Mouse (Mus musculus): ENCODE results near the gene Pdzd7. TPM values are rescaled to one million over a fixed set of nuclear protein-coding genes. Genes with fewer than 3 reads are reported as not detected.
A peak's percentile ranks its signal among the peaks of the same experiment; 100 is the strongest.

Pdzd7 gene
- polyA plus RNA-seq, 1 experiment from 2014 or later, result 1.8 TPM

GRCm38 (mm10) chr19:45074580-45075322 is 29.2 kb upstream of the Pdzd7 start, which contains the start of gene Kazald1:
Gene Kazald1 (plus strand): TSS chr19:45075241.
- Histone ChIP-seq H3K4me1 (replicated peaks) (peaks cover 31% of the 10 kb centered on the region), H3K27me3 (peaks cover 69% of the 10 kb centered on the region), H3K4me2 (replicated peaks) (peak within 1 kb of the TSS; percentile 91), H3K27ac (peak within 1 kb of the TSS; percentile 83), H3K9ac (replicated peaks) (peak within 1 kb of the TSS; percentile 75), H3K4me3 (replicated peaks) (peak within 1 kb of the TSS; percentile 55), H3K9me3 (no peaks in the 10 kb centered on the region), H3K36me3 (no peaks in the 10 kb centered on the region)
- ATAC-seq, result peak; percentile 84
- under 1% methylated on average over 45 of the region's 45 CpGs for WGBS

- H3K27ac ChIP-seq, result peak overlapping the region; percentile 83; the same call in 1 of the 2 replicates
- WGBS, result 9% methylated on average over 20 of the region's 20 CpGs
- peak overlapping the region; percentile 75 for H3K9ac ChIP-seq (replicated peaks)
- ATAC-seq, result 0 out of 2 replicates have a peak, but pooled peaks have one; percentile 10
- H3K36me3 ChIP-seq, result no peaks in the 10 kb centered on the region
- H3K4me2 ChIP-seq (replicated peaks), result peak overlapping the region; percentile 91
- no peaks in the 10 kb centered on the region for H3K9me3 ChIP-seq
- peak overlapping the region; percentile 55 for H3K4me3 ChIP-seq (replicated peaks)
- peaks cover 28% of the 10 kb centered on the region for H3K4me1 ChIP-seq (replicated peaks)
- peaks cover 68% of the 10 kb centered on the region for H3K27me3 ChIP-seq
These were observed 28.5 kb upstream of the Pdzd7 start for GRCm38 (mm10) chr19:45073871-45074542.

- Histone ChIP-seq H3K9ac (replicated peaks) (no peak overlapping the region), H3K4me2 (replicated peaks) (no peak overlapping the region), H3K4me3 (replicated peaks) (no peak overlapping the region), H3K27me3 (peaks cover 74% of the 10 kb centered on the region), H3K4me1 (replicated peaks) (peaks cover 14% of the 10 kb centered on the region), H3K36me3 (no peaks in the 10 kb centered on the region), H3K27ac (no peak overlapping the region), H3K9me3 (no peaks in the 10 kb centered on the region)
- ATAC-seq, result no peak
- WGBS, result 79% methylated on average over 7 of the region's 7 CpGs
These were observed 22.4 kb upstream of the Pdzd7 start for GRCm38 (mm10) chr19:45067758-45068510.

GRCm38 (mm10) chr19:45067170-45067569 is 21.7 kb upstream of the Pdzd7 start:
- H3K36me3 ChIP-seq, result no peaks in the 10 kb centered on the region
- ATAC-seq, result no peak
- no peak overlapping the region for H3K27ac ChIP-seq
- H3K4me2 ChIP-seq (replicated peaks), result no peak overlapping the region
- H3K4me1 ChIP-seq (replicated peaks), result peaks cover 14% of the 10 kb centered on the region
- H3K9me3 ChIP-seq, result no peaks in the 10 kb centered on the region
- H3K9ac ChIP-seq (replicated peaks), result no peak overlapping the region
- 23% methylated on average over 17 of the region's 17 CpGs for WGBS
- no peak overlapping the region for H3K4me3 ChIP-seq (replicated peaks)
- peaks cover 77% of the 10 kb centered on the region for H3K27me3 ChIP-seq

GRCm38 (mm10) chr19:45065226-45065625 is 19.7 kb upstream of the Pdzd7 start:
- Histone ChIP-seq H3K9ac (replicated peaks) (no peak overlapping the region), H3K4me1 (replicated peaks) (peaks cover 14% of the 10 kb centered on the region), H3K27me3 (peaks cover 66% of the 10 kb centered on the region), H3K27ac (no peak overlapping the region), H3K4me3 (replicated peaks) (no peak overlapping the region), H3K36me3 (no peaks in the 10 kb centered on the region), H3K4me2 (replicated peaks) (no peak overlapping the region), H3K9me3 (no peaks in the 10 kb centered on the region)
- ATAC-seq, result peak; percentile 49; the same call in 1 of the 2 replicates
- 6% methylated on average over 21 of the region's 21 CpGs for WGBS

GRCm38 (mm10) chr19:45063565-45064292 is 18.2 kb upstream of the Pdzd7 start:
- Histone ChIP-seq H3K4me3 (replicated peaks) (peak overlapping the region; percentile 16; the same call in 1 of the 2 replicates), H3K27me3 (peaks cover 56% of the 10 kb centered on the region), H3K36me3 (no peaks in the 10 kb centered on the region), H3K4me1 (replicated peaks) (peaks cover 20% of the 10 kb centered on the region), H3K4me2 (replicated peaks) (peak overlapping the region; percentile 34), H3K9ac (replicated peaks) (0 out of 2 replicates have a peak overlapping the region, but pooled peaks have one; percentile 36), H3K9me3 (no peaks in the 10 kb centered on the region), H3K27ac (no peak overlapping the region)
- ATAC-seq, result peak; percentile 61; the same call in 1 of the 2 replicates
- 47% methylated on average over 20 of the region's 20 CpGs for WGBS

GRCm38 (mm10) chr19:45058841-45059240 is 13.3 kb upstream of the Pdzd7 start:
- Histone ChIP-seq H3K27ac (peak overlapping the region; percentile 98), H3K4me2 (replicated peaks) (peak overlapping the region; percentile 86), H3K4me3 (replicated peaks) (peak overlapping the region; percentile 68), H3K9ac (replicated peaks) (peak overlapping the region; percentile 90), H3K27me3 (peaks cover 7% of the 10 kb centered on the region), H3K9me3 (no peaks in the 10 kb centered on the region), H3K36me3 (peaks cover 16% of the 10 kb centered on the region), H3K4me1 (replicated peaks) (peaks cover 30% of the 10 kb centered on the region)
- under 1% methylated on average over 14 of the region's 14 CpGs for WGBS
- no peak for ATAC-seq

GRCm38 (mm10) chr19:45058113-45058839 is 12.8 kb upstream of the Pdzd7 start:
- Histone ChIP-seq H3K27me3 (peaks cover 5% of the 10 kb centered on the region; the same call in 1 of the 2 replicates), H3K4me3 (replicated peaks) (peak overlapping the region; percentile 68), H3K4me1 (replicated peaks) (peaks cover 28% of the 10 kb centered on the region), H3K27ac (peak overlapping the region; percentile 98), H3K36me3 (peaks cover 21% of the 10 kb centered on the region), H3K9me3 (no peaks in the 10 kb centered on the region), H3K9ac (replicated peaks) (peak overlapping the region; percentile 90), H3K4me2 (replicated peaks) (peak overlapping the region; percentile 86)
- ATAC-seq, result peak; percentile 94
- WGBS, result under 1% methylated on average over 34 of the region's 34 CpGs

GRCm38 (mm10) chr19:45057724-45058112 is 12.2 kb upstream of the Pdzd7 start:
- peak overlapping the region; percentile 98 for H3K27ac ChIP-seq
- peaks cover 27% of the 10 kb centered on the region for H3K36me3 ChIP-seq
- 54% methylated on average over 7 of the region's 7 CpGs for WGBS
- H3K27me3 ChIP-seq, result peaks cover 5% of the 10 kb centered on the region; the same call in 1 of the 2 replicates
- no peak for ATAC-seq
- peak overlapping the region; percentile 90 for H3K9ac ChIP-seq (replicated peaks)
- peak overlapping the region; percentile 86 for H3K4me2 ChIP-seq (replicated peaks)
- no peaks in the 10 kb centered on the region for H3K9me3 ChIP-seq
- peak overlapping the region; percentile 68 for H3K4me3 ChIP-seq (replicated peaks)
- H3K4me1 ChIP-seq (replicated peaks), result peaks cover 28% of the 10 kb centered on the region

- no peak for ATAC-seq
- 83% methylated on average over 7 of the region's 7 CpGs for WGBS
- Histone ChIP-seq H3K27me3 (no peaks in the 10 kb centered on the region), H3K9me3 (no peaks in the 10 kb centered on the region), H3K9ac (replicated peaks) (peak overlapping the region; percentile 90), H3K4me1 (replicated peaks) (peaks cover 28% of the 10 kb centered on the region), H3K27ac (peak overlapping the region; percentile 98), H3K36me3 (peaks cover 33% of the 10 kb centered on the region), H3K4me2 (replicated peaks) (peak overlapping the region; percentile 86), H3K4me3 (replicated peaks) (peak overlapping the region; percentile 68)
These were observed 11.6 kb upstream of the Pdzd7 start for GRCm38 (mm10) chr19:45056908-45057698.

Measured in midbrain, embryonic 13.5 days (tissue).